Mouse (Mus musculus) liver, adult 2 months (tissue): Measurements from ENCODE around the gene P2rx1.

ENCODE experiments used
- CTCF ChIP-seq: fragments of 200-500 bp; IDR thresholded peaks from 2 replicates; pipeline ENCODE4 v1.5.1; 2011; ENCODE audit warnings: low read depth, low read length, control low read depth
- POLR2A ChIP-seq: fragments of 200-500 bp; IDR thresholded peaks from 2 replicates; pipeline ENCODE4 v1.6.1; 2011; ENCODE audit warnings: low read length, control low read depth; ENCODE audit not compliant: insufficient read depth; ENCODE audit errors: extremely low read depth

DNA sequence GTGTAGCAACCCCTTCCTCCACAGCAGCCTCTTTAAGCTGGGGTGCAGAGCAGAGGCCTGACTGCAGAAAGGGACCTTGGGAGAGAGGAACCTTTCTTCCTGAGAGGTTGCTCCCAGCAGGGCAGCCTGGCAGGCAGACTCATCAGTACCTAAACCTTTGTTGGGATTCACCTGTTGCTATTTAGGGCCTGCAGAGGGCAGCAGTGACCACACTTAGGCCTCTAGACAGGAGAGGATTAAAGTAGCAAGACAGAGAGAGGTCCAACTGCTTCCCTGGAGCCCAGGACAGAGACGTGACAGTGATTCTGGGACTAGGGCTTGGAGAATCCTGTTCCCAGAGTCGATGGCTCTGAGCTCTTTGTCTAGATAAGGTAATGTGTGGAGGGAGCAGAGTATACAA is 7.5 kb downstream of the P2rx1 start:
- no peak for TF ChIP-seq POLR2A
- peak; percentile 83 for TF ChIP-seq CTCF
